Mouse (Mus musculus) pancreas, adult 10 weeks (tissue): ENCODE results near the gene Ube3b. TPM values are rescaled to one million over a fixed set of nuclear protein-coding genes. Genes with fewer than 3 reads are reported as not detected.

Source experiments
- polyA plus RNA-seq: library from polyadenylated mRNA; stranded (reverse); fragments of 350-450 nt; fragmentation: Illumina TruSeq; extraction: RNeasy Lipid Tissue Mini Kit (QIAGEN cat#74804); gene quantifications from one replicate; pipeline ENCODE4 v1.2.3, GENCODE M21; 2015; ENCODE audit warnings: low read depth, low replicate concordance; ENCODE audit not compliant: insufficient read depth

The Ube3b gene
- 12.1 TPM for polyA plus RNA-seq

DNA sequence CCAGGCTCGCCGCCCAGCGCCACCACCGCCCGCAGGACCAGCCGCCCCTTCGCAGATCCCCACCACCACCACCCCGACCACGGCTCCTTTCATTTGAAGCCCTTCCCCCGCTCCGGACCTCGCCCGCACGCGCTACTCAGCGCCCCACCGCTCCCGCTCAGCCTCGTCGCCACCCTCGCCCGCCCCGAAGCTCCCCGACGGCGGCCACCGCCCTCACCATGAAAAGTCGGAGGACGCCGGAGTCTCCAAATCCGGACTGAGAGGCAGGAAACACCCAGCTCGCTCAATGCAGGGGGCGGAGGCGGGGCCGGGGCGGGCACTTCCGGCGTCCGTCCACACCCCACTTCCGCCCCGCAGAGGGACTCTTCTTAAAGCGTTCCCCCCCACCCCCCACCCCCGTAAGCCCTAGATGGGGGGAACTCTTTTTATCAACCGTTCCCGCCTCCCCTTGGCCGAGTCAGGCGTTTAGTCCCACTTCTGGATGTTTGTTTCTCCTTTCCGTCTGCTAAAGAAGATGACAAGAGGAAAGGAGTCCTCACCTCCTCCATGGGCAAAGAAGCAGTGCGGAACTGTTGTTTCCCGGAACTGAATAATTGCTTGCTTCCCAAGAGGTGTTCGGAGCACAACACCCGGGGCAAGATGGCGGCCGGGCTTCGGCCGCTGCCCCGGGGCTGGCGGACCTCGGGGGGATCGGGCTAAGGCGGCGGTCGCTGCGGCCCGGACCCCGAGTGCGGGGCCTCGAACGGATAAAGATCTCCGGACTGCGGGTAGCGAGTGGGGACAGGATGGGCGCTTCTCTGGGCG lies at the start of gene Ube3b, which contains the start of gene Kctd10:
TSS of gene Ube3b (plus strand) at position 399 of the 804 bp plus-strand sequence.
TSS of gene Kctd10 (minus strand) at position 300 of the 804 bp plus-strand sequence.

DNA sequence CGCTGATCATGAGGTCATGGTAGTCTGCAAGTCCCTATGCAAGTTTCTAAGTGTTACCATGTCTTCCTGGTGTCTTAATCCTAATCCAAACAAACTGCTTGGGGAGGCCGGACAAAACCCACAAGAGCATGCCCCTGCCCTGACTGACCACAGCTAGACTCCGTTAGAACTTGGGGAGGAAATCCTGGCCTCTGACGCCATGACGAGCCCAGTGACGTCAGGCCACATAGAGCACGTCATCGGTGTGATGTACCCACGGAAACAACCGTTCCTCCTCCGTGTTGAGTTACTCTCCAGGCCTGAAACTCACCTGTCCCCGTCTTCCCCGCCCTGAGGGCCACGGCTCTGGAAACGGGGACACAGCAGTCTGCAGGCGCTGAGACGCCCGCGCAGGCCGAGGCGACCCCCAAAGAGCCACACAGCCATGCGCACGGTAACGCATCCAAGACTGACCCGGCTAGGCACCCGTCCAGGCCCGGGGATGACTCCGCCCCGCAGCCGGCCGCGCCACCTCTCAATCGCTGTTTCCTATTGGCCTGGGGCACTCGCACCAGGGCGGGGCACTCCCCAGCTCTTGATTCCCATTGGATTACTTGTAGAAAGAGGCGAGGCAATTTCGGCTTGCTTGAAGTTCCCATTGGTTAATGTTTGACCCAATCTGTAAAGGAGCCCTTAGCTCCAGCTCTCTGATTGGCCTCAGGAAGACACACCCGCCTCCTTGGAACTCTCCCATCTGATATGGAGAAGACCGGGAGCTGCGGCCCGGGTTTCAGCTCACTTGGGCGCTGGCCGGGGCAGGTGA lies 63.4 kb downstream of the Ube3b start, which contains the start of the genes Mmab and Mvk:
TSS of gene Mmab (minus strand) at position 495 of the 802 bp plus-strand sequence.
TSS of gene Mvk (plus strand) at position 704 of the 802 bp plus-strand sequence.

Other genes with a start within 250 kb of the Ube3b start
- 9.0 TPM for gene Acacb, start 234.1 kb upstream of the Ube3b start, polyA plus RNA-seq
- gene Foxn4, start 106.8 kb upstream of the Ube3b start, polyA plus RNA-seq = not detected
- gene Myo1h, start 91.4 kb upstream of the Ube3b start, polyA plus RNA-seq = not detected
- 31.0 TPM for gene Kctd10, start 99 bp upstream of the Ube3b start, polyA plus RNA-seq
- gene Mmab, start 63.5 kb downstream of the Ube3b start, polyA plus RNA-seq = 1.9 TPM
- 2.5 TPM for gene Mvk, start 63.7 kb downstream of the Ube3b start, polyA plus RNA-seq
- 0.81 TPM for gene Fam222a, start 187.4 kb downstream of the Ube3b start, polyA plus RNA-seq